Mouse (Mus musculus): ENCODE measurements around the gene Gatad2b.
A peak's percentile ranks its signal among the peaks of the same experiment; 100 is the strongest.
"Not testable (repeated sequence)": the region's sequence is repeated elsewhere in the genome, so short reads cannot be mapped to it uniquely, and the experiment has no call there.

Gene Gatad2b

DNA sequence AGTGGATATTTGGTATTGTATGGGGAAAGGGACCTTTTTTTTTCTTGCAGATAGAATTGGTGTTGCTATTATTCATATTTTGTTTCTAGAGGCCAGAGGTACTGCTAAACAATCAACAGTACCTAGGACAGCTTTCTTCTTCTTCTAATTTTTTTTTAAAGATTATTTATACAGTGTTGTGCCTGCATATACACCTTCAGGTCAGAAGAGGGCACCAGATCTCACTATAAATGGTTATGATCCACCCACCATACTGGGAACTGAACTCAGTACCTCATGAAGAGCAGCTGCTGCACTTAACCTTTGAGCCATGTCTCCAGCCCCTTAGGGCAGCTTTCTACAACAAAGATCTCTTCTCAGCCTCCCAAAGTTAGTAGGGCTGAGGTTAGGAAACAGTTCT is 20.4 kb downstream of the Gatad2b start:
- no peak for DNase-seq (ENCODE audit: low spot score)

DNA sequence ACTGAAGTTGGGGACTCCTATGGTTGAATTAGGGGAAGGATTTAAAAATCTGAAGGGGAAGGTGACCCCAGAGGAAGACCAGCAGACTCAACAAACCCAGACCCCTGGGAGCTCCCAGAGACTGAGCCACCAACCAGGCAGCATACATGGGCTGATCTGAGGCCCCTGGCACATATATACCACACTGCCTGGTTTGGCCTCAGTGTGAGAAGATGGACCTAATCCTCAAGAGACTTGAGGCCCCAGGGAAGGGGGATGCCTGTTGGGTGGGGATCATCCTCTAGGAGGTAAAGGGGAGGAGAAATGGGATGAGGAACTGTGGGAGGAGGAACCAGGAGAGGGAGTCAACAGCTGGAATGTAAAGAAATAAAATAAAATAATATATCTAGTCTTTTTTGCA is 21.3 kb downstream of the Gatad2b start:
- no peak for DNase-seq (ENCODE audit: low spot score)

DNA sequence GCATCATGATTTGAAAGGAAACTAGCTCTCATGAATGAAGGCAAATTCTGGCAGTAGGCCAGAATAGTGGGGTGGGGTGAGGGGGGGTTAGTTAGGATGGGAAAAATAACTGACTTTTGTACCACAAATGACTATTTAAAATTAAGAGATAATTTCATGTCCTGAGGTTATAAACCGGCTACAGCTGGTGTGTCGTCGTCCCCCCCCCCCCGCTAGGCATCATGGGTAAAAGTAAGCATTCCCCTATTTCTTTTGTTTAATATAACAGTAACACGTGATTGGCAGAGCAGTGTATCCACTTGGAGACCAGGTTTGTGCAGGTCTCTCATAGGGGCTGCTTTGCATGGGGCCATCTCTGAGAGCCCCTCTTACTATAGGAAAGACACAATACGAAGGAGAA is 29.3 kb downstream of the Gatad2b start:
- no peak for DNase-seq (ENCODE audit: low spot score)

DNA sequence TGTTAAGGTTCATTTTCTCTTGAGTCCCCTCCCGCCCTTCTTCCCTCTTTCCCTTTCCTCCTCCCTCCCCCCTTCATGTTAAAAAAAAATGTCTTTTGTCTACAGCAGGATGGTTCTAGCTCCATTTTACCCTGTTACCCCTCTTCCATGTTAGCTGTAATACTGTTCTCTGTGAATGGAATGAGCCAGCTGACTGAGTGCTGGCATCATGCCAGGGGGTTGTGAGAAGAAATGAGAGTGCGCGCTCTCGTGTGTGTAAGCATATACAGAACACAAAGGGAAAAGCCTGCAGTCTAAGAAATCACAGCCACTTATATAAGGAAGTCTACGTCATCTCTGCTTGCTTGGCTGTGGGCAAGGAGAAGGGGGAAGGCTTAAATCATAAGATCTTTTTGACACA is 30.1 kb downstream of the Gatad2b start:
- DNase-seq (ENCODE audit: low spot score) = peak; percentile 57

DNA sequence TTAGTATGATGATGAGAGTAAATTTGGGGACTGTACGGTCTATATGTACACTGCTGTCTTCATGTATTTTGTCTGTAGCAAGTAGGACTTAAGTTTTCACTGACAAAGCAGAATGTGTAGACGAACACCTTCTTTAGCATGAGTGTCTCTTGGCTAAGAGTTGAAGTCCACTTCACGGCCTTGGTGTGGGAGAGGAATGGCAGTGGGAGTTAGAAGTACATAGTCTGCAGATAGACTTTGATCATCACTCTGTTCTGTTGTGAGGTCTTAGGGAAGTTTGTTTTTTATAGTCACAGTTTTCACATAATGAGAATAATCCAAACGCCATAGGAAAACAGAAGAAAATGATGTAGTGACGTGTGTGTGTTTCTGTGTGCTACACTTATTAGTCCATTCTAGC is 39.5 kb downstream of the Gatad2b start:
- no peak for DNase-seq (ENCODE audit: low spot score)

DNA sequence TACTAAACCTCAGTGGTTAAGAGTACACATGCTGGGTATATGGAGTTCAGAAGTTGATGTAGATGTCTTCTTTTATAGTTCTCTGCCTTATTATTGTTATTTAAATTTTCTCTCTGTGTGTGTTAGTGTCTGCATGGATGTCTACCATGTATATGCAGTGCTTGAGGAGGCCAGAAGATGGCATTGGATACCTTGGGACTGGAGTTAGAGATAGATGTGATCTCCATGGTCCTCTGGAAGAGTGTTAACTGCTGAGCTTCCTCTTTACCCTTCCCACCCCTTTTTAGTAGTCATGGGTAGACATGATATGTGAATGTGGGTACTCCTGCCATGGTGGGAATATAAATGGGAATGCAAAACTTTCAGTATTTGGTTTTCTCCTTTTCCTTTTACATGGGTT is 42.5 kb downstream of the Gatad2b start:
- no peak for DNase-seq (ENCODE audit: low spot score)

DNA sequence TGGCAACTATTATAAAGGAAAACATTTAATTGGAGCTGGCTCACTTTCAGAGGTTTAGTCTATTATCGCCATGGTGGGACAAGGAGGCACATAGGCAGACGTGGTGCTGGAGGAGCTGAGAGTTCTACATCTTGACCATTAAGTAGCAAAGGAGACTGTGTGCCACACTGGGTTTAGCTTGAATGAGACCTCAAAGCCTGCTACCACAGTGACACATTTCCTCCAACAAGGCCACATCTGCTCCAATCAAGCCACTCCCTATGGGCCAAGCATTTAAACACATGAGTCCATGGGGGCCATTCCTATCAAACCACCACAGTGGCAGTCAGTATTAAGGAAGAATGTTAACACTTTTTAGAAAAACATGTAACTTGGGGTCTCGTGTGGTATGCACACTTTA is 45.2 kb downstream of the Gatad2b start:
- DNase-seq (ENCODE audit: low spot score) = no peak

DNA sequence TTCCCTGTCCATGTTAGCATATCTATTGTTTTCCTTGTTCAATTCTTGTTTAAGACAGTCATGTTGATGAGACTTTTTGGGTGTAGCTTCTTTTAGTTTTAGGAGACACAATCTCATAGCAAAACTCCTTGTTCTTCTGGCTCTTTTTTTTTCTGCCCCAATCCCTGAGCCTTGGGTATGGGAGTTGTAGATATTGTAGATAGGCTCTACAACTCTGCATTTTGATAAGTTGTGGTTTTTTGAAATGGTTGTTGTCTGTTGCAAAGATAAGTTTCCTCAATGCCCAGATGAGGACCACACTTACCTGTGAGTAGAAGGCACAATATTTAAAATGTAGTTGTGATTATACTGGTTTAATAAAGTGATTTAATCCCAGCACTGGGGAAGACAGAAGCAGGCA is 47.2 kb downstream of the Gatad2b start:
- no peak for DNase-seq (ENCODE audit: low spot score)

DNA sequence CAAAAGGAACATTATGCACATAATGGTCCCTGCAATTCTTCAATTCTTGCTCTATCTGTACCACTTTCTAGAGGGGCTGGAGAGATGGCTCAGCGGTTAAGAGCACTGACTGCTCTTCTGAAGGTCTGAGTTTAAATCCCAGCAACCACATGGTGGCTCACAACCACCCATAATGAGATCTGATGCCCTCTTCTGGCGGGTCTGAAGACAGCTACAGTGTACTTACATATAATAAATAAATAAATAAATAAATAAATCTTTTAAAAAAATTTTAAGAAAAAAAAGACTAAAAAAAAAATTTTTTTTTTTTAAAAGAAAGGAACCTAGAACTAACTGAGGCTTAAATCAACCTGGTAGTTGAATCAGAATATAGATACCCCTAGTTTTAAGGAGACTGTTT is 49.9 kb downstream of the Gatad2b start:
- DNase-seq (ENCODE audit: low spot score) = not testable (repeated sequence)

DNA sequence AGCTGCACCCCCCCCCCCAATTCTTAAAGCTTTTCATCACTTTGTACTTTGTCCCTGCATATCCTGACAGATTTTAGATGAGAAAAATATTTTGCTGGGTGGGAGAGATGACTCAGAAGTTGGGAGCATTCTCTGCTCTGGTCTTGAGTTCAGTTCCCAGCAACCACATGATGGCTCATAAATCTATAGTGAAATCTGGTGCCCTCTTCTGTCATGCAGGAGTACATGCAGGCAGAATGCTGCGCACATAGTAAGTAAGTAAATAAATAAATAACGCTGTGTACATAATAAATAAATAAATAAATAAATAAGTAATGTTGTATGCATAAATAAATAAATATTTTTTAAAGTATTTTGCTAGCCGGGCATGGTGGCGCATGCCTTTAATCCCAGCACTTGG is 54.9 kb downstream of the Gatad2b start:
- no peak for DNase-seq (ENCODE audit: low spot score)

DNA sequence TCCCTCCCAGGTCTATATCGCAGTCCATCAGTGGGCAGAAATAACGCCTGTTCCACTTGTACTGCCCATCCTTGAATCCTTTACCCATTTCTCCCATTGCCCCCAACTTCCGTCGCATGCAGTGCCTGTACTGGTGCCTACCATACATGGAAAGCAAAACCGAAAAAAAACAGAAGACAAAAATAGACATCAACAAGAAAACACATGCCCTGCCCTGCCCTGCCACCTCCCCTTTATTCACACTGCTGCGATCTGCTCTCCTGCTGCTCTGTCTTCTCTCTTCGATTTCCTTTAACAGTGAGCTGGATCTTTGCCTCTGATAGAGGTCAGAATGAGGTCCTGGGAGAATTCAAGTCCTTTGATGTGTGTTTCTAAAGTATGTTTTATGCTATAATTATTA is 65.0 kb downstream of the Gatad2b start:
- DNase-seq (ENCODE audit: low spot score) = no peak

DNA sequence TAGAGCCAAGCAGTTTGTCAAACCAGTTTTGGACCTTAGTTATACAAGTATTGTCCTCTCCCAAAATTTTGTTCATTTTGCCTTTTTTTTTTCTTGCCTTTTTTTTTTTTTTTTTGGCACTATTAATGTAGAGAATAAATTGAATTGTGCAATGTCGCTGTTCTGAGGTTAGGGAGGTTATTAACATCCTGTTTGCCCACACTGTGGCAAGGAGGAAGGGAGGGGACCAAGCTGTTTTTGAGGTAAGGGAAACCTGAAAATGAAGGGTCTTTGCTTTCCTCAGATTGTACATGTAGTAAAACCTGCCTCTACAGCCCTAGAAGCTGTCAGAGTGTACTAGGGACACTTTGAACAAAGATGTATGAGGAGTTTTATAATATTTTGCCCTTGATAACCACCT is 66.3 kb downstream of the Gatad2b start:
- DNase-seq (ENCODE audit: low spot score) = no peak

DNA sequence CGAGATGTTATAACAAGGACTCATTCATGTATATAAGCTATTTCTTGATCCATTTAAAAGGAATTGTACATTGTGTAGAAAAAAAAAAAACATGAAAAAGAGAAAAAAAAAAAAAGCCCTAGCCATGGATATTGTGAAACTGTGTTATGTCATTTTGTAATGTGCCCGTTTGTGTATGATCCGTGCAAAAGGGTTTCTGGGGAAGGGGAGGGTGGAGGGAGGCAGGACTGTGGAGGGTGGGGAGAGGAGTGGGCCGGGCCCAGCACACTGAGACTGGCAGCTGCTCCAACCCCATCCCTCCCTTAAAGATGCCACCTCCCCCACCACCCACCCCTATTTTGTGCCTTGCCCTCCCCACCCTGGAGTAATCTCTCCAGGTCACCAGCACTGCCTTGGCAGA is 68.5 kb downstream of the Gatad2b start:
- DNase-seq (ENCODE audit: low spot score) = no peak

DNA sequence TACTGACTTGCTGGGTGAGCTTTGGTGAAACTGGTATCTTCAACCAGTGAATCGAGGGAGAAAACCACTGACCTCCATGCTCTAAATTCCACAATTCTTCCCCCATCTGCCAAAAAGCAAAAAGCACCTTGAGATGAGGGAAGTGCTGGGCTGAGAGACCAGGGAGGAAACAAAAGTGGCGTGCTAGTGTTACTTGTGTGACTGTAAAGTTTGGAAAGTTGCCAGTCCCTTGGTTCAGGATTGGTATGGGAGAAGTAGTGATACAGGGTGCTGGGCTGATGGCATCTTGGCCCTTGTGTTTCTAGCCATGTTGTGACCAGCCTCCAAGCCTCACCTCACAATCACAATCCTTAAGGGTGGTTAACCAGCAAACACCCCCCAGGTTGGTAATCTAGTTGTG is 69.4 kb downstream of the Gatad2b start:
- no peak for DNase-seq (ENCODE audit: low spot score)

DNA sequence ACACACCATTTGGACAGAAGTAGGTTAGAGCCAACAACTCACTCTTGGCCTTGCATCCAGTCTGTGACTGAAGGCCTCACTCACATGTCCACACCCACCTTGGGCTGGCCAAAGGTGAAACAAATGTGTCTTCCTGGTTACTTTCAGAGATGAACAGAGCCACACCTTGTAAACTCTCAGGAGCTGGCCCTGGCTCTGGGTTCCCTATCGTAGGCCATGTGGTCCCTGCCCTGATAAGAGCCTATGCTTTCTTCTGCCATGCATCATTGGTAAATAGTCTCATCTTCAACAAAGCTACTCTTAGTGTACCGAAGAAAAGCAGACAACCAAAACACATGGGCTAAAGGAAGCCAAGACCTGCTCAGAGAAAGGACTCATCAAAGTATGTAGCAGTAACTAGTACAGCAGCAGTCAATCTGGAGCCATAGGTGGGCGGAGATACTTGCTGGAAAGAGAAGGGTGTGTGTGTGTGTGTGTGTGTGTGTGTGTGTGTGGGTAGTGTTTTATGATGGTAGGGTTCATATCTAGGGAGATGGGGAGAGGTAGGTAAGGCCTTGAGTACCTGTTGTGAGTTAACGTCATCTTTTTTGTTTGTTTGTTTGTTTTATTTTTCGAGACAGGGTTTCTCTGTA is 74.1 kb downstream of the Gatad2b start:
- DNase-seq (ENCODE audit: low spot score) = no peak

DNA sequence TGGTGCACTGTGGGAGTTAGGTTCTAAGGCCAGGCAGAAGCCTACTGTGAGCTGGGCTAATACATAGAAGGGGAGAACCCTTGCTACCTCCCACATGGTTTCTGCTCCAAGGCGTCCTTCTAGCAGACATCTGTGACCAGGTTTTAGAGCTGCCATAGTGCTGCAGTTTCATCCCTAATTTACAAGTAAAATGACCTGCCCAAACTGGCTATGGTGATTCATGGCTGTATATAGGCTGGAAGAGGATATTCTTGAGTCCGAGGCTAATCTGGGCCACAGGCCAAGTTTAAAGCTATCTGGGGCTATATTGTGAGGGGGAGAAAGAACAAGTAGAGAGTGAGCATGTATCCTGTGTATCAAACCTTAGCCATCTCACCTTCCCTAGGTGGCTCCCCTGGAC is 76.1 kb downstream of the Gatad2b start:
- no peak for DNase-seq (ENCODE audit: low spot score)

DNA sequence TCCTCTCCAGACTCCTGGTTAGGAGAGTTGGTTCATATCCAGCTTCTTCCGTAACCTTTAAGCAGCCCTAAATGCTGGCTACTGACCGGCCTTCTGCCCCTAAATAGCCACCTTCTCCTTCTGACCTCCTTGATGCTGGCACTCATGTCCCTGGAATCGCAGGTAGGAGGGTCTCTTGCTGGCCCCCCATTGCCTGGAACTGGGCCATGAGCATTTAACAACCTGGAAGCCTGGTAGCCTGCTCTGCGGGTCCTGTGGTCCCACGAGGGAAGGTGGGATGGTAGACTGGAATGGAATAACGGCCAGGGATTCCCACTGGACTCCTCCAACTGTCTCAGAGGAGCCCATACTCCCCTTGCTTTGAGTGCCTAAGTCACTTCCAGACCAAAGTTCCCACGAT is 78.9 kb downstream of the Gatad2b start:
- no peak for DNase-seq (ENCODE audit: low spot score)

DNA sequence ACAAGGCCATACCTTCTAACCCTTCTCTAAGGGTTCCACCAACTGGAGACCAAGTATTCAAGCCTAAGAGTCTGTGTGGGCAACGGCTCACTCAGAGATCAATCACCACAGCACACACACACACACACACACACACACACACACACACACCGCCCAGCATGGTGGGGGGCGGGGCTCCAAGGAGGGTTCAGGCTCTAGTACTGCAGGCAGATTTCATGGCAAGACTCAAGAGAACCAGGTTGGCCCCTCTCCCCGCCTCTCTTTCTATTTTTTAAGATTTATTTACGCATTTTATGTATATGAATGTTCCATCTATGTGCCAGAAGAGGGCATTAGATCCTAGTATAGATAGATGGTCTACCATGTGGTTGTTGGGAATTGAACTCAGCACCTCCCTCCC is 79.8 kb downstream of the Gatad2b start:
- no peak for DNase-seq (ENCODE audit: low spot score)

DNA sequence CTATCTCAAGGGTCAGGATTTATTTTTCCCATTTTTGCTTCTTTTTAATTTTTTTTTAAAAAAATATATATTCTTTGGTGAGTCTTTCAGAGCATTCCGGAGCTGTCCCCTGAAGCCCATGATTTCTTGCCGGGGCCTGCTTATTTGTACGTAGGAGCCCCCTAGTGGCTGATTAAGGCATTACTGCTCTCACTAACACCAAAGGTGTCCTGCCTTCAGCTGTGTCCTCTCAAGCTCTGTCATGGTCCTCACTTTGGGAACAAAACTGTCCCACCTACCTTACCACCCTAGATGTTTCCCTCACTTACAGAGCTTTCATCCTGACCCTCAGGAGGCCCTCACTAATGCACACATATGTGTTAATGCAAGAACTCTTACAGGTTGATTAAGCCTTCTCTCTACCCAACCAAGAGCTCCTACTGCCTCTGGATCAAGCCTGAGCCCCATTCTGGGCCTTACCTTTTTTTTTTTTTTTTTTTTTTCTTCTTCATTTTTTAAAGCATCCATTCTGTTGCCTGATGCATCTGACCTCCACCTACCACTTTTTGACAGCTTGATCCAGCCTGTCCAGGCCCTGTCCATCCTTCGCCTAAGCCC is 80.6 kb downstream of the Gatad2b start:
- DNase-seq (ENCODE audit: low spot score) = peak; percentile 75

DNA sequence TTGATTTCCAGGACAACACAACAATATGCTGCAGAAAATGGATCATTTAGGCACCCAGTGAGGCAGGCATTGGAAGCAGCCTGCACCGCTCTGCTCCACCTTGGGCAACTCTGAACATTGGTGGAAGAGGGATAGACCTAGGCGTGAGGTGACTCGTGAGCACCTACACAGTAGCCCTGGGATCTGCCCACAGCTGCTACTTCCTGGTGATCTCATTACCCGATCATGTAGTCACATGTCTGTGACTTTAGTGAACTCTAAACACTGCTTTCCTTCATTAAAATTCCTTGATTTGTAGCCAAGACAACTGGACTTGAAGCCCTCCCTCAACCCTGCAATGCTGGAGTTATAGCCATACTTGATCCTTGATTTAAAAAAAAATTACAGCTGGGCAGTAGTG is 81.4 kb downstream of the Gatad2b start:
- DNase-seq (ENCODE audit: low spot score) = no peak

DNA sequence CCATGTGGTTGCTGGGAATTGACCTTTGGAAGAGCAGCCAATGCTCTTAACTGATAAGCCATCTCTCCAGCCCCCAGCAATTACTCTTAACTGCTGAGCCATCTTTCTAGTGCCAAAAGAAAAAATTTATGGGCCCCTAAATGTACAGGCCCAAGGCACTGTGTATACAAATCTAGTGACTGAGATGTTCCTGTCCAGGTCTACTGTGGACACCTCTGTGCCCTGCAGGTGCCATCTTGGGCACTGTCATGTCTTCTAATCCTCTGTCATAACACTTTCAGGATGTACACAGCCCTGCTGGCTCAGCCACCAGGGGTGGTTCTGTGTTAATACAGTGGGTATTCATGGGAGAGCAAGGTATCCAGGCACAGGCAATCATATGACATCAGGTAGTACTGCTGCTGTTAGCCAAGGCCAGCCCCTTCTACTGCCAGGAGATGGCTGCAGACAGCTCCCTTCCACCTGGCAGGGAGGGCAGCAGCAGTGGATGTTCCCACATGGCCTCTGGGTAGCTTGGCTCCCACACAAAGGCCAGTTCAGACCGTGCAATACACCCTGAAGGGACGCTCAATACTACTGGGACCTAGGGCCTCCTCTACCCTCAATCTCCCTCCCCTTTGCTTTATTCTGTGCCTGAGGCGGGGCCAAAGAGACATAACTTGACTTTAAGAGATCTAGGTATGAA is 82.7 kb downstream of the Gatad2b start:
- DNase-seq (ENCODE audit: low spot score) = no peak

DNA sequence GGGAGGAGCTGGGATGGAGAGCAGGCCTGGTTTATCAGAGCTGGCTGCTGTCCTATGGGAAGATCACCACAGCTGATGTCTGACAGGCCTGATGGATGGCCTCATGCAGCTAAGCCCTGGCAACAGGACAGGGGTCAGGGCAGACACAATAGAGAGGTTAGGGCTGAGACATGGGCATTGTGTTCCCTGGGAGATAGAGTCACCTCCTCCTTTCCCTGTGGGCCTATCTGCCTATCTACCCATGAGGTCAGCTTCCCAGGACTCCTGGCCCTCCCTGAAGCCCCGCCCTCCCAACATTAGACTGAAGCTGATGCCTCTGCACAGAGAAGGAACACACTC is 83.2 kb downstream of the Gatad2b start:
- no peak for DNase-seq (ENCODE audit: low spot score)

DNA sequence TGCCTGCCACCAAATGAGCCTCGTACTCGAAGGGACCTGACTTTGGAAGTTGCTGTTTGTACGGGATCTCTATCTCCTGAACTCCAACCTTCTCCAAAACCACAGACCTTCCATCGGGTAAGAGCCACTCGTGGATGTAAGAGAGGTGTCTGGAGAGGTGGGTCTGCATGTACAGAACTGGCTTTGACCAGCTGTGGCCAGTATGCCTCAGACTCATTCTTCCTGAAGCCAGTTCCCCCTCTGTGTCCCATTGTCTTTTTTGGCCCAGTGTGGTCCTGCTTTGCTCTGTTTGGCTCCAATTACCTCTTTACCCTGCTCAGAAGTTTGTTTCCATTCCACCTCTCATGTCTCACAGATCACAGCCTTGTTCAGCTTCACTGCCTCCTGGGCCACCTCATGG is 85.5 kb downstream of the Gatad2b start:
- no peak for DNase-seq (ENCODE audit: low spot score)

DNA sequence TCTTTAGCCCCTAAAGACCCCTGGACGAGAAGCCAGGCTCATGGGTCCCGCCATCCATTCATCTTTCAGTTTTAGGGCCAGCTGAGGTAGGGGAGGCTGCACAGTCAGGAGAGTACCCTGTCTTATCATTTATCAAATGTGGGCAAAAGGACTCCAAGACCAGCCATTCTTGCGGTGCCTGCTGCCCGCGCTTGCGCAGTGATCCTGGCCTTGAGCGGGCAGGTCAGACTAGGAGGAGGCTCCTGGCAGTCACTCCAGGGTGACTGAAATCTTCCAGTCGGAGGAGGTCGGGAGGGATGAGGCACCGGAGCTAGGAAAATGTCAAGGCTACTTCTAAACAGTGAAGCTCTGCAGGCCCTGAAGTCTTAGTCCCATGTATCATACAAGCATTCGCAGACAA is 88.7 kb downstream of the Gatad2b start:
- DNase-seq (ENCODE audit: low spot score) = no peak
